Comparison of ENCODE assay signal across 18 mouse cellular contexts in genomic region chr2:164748191-164748590, GRCm38 (mm10). TPM values are rescaled to one million over a fixed set of nuclear protein-coding genes. Genes with fewer than 3 reads are reported as not detected.
"Had no signal": no experiment of that assay in that cellular context is flagged by ENCODE, and none has a peak within 500 bp of the region (broad histone marks: within the 10 kb centered on the region; RNA-seq: fewer than 3 reads in every experiment).

No protein-coding gene starts in this region.

- H3K27me3 ChIP-seq: kidney, embryonic 15.5 days; limb, embryonic 13.5 days had no signal

- H3K9ac ChIP-seq: kidney, embryonic 15.5 days; limb, embryonic 13.5 days; midbrain, embryonic 12.5 days had no signal

- DNase-seq: kidney, adult 2 months; kidney, postnatal 25 days; lung, adult 18-20 months; retina, postnatal 1 day; thymus, postnatal 36 days had no signal

- H3K4me3 ChIP-seq: kidney, embryonic 15.5 days; limb, embryonic 13.5 days; midbrain, embryonic 12.5 days had no signal

- ATAC-seq: intestine, embryonic 16.5 days; midbrain, embryonic 16.5 days had no signal

- H3K9me3 ChIP-seq: kidney, embryonic 15.5 days; limb, embryonic 13.5 days; midbrain, embryonic 12.5 days had no signal

- H3K4me2 ChIP-seq: kidney, embryonic 15.5 days; limb, embryonic 13.5 days; midbrain, embryonic 12.5 days had no signal

- H3K27ac ChIP-seq: kidney, embryonic 15.5 days; limb, embryonic 13.5 days; midbrain, embryonic 12.5 days had no signal

RNA-seq across cellular contexts. Expression of gene Wfdc3, which starts 2.5 kb away (rescaled TPM):
- total RNA-seq: megakaryocyte-erythroid progenitor cell, adult 5-6 weeks had no signal

RNA-seq across cellular contexts. Expression of gene Tnnc2, which starts 31.6 kb away (rescaled TPM):
- total RNA-seq: layer of hippocampus, postnatal 10 days; megakaryocyte-erythroid progenitor cell, adult 5-6 weeks; neutrophil, adult 5-6 weeks had no signal
- polyA plus RNA-seq: small intestine, adult 2 months had no signal

RNA-seq across cellular contexts. Expression of gene Spint5, which starts 33.1 kb away (rescaled TPM):
- total RNA-seq: layer of hippocampus, postnatal 10 days; left cerebral cortex, postnatal 36 days; megakaryocyte-erythroid progenitor cell, adult 5-6 weeks; neutrophil, adult 5-6 weeks had no signal
- polyA plus RNA-seq: intestine, embryonic 16.5 days; kidney, adult 2 months; kidney, embryonic 15.5 days; limb, embryonic 13.5 days; lung, embryonic 16.5 days; midbrain, embryonic 12.5 days; midbrain, embryonic 16.5 days; small intestine, adult 2 months; stomach, embryonic 16.5 days; thymus, postnatal 0 days had no signal
